Mouse (Mus musculus) neural tube, embryonic 12.5 days (tissue): Measurements from ENCODE around the gene Pfkp. TPM values are rescaled to one million over a fixed set of nuclear protein-coding genes. Genes with fewer than 3 reads are reported as not detected.

Experiments used
- ATAC-seq: fragments of 200-750 bp; cut with Nextera tagmentation; 2 replicates; pipeline ENCODE4 v1.8.0; 2017; ENCODE audit warnings: low read depth, mild to moderate bottlenecking, moderate TSS enrichment, moderate library complexity; ENCODE audit not compliant: low FRiP score
- H3K27ac ChIP-seq: fragments of 300-500 bp; sonication (generic); 2 replicates; pipeline ENCODE4 v1.5.1; 2016
- H3K27me3 ChIP-seq: fragments of 300-500 bp; sonication (generic); replicated peaks from 2 replicates; pipeline ENCODE4 v1.6.1; 2016; ENCODE audit warnings: mild to moderate bottlenecking
- H3K36me3 ChIP-seq: fragments of 300-500 bp; sonication (generic); 2 replicates; pipeline ENCODE4 v1.6.1; 2016; ENCODE audit warnings: mild to moderate bottlenecking
- H3K4me1 ChIP-seq: fragments of 300-500 bp; sonication (generic); 2 replicates; pipeline ENCODE4 v1.6.1; 2016
- H3K4me2 ChIP-seq: fragments of 300-500 bp; sonication (generic); replicated peaks from 2 replicates; pipeline ENCODE4 v1.6.1; 2016; ENCODE audit warnings: mild to moderate bottlenecking
- H3K4me3 ChIP-seq: fragments of 300-500 bp; sonication (generic); 2 replicates; pipeline ENCODE4 v1.5.1; 2016
- H3K9ac ChIP-seq: fragments of 300-500 bp; sonication (generic); 2 replicates; pipeline ENCODE4 v1.6.1; 2016; ENCODE audit warnings: mild to moderate bottlenecking
- H3K9me3 ChIP-seq: fragments of 300-500 bp; sonication (generic); 2 replicates; pipeline ENCODE4 v1.6.1; 2016; ENCODE audit warnings: mild to moderate bottlenecking
- WGBS: fragments of 180-500 bp; shearing (Covaris S2); methylation state at CpG from one replicate; pipeline ENCODE4 v1.1.7; 2016; 5-methylcytosine and 5-hydroxymethylcytosine counted together
- polyA plus RNA-seq: library from polyadenylated mRNA; unstranded; fragments of >200 nt; fragmentation: Nextera tagmentation; extraction: Ambion mirVana; gene quantifications from 2 replicates; pipeline ENCODE4 v1.2.1, GENCODE M21; 2016

Gene Pfkp
- polyA plus RNA-seq, 1 experiment from 2014 or later, result 105 TPM

DNA sequence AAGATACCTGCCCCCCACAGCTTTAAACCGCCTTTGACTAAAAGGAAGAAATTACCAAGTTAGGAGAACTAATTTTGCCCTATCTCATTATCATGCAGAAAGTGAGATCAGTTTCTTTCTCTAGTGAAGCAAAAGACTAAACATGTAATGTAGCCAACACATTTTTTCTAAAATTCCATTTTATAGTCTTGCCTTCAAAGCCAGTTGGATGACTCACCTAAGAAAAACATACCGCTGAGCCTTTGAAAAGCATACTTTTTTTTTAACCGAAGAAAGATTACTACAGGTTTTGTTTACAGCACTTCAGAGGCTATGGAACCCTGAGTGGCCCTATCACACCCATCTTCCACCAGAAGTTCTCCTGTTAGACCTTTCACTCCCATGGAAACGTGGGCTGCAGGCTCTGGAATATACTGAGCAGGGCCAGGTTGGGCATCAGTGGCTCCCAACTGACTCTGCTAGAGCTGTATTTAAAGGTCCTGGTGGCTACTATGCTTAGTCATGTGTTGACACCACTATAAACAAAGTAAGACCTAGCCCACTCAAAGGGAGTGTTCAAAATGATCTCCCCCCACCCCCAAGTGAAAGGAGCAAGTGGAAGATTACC, 22.0 kb downstream of the Pfkp start:
- H3K4me3 ChIP-seq, result no peak overlapping the region
- no peak for ATAC-seq
- WGBS, result 73% methylated on average over 4 of the region's 4 CpGs

GRCm38 (mm10) chr13:6625942-6626341, 22.6 kb downstream of the Pfkp start:
- H3K4me2 ChIP-seq, result no peak overlapping the region
- H3K4me1 ChIP-seq, result no peaks in the 10 kb centered on the region
- no peak overlapping the region for H3K9ac ChIP-seq
- 87% methylated on average over 3 of the region's 3 CpGs for WGBS
- H3K36me3 ChIP-seq, result no peaks in the 10 kb centered on the region
- no peak overlapping the region for H3K27ac ChIP-seq
- H3K27me3 ChIP-seq, result no peaks in the 10 kb centered on the region
- no peak overlapping the region for H3K4me3 ChIP-seq
- no peaks in the 10 kb centered on the region for H3K9me3 ChIP-seq
- ATAC-seq, result no peak

More for the DNA sequence above, 22.0 kb downstream of the Pfkp start:
- H3K36me3 ChIP-seq, result no peaks in the 10 kb centered on the region
- H3K4me1 ChIP-seq, result no peaks in the 10 kb centered on the region
- H3K27ac ChIP-seq, result no peak overlapping the region
- no peak overlapping the region for H3K9ac ChIP-seq
- no peak overlapping the region for H3K4me2 ChIP-seq
- H3K9me3 ChIP-seq, result no peaks in the 10 kb centered on the region
- no peaks in the 10 kb centered on the region for H3K27me3 ChIP-seq

DNA sequence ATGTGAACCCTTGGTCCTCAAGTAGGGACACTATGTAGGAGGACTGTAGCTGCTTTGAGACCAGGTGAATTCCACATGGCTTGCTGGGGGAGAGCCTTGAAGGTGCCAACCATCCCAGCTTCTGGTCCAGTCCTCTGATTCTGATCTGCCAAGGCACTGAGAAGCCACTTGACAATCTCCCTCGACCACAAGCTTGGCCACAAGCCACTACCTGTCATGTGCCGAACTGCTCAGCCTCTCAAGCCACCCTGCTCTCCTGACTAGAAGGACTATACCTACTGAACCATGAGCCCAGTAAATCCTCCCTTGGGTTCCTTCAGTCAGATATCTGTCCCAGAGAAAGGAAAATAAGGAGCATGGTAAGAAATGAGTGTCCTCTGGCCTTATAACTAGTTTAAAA, 24.0 kb downstream of the Pfkp start:
- WGBS, result 83% methylated on average over 2 of the region's 2 CpGs
- Histone ChIP-seq H3K27ac (no peak overlapping the region), H3K9ac (no peak overlapping the region), H3K36me3 (no peaks in the 10 kb centered on the region), H3K27me3 (no peaks in the 10 kb centered on the region), H3K4me2 (no peak overlapping the region), H3K9me3 (no peaks in the 10 kb centered on the region), H3K4me3 (no peak overlapping the region), H3K4me1 (no peaks in the 10 kb centered on the region)
- ATAC-seq, result no peak

GRCm38 (mm10) chr13:6624121-6624520, 24.5 kb downstream of the Pfkp start:
- no peaks in the 10 kb centered on the region for H3K9me3 ChIP-seq
- no peaks in the 10 kb centered on the region for H3K27me3 ChIP-seq
- no peaks in the 10 kb centered on the region for H3K4me1 ChIP-seq
- no peak overlapping the region for H3K27ac ChIP-seq
- H3K4me2 ChIP-seq, result no peak overlapping the region
- H3K4me3 ChIP-seq, result no peak overlapping the region
- no peak overlapping the region for H3K9ac ChIP-seq
- 83% methylated on average over 4 of the region's 4 CpGs for WGBS
- ATAC-seq, result no peak
- no peaks in the 10 kb centered on the region for H3K36me3 ChIP-seq

DNA sequence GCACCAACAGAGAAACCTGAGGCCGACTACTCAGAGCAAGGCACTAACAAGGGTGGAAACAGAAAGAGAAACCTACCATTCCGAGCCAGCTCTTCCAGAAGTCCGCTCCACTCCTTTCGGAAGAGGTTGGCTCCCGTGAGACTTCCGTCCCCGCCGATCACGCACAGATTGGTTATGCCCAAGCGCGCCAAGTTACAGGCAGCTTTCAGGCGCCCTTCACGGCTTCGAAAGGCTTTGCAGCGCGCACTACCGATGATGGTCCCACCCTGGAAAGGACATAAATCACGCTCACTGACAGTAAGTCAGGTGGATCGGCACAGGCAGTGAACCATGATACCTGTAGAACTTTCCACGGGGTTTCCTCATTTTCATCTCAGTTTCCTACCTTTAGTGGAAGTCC, 26.7 kb downstream of the Pfkp start:
- Histone ChIP-seq H3K4me3 (no peak overlapping the region), H3K9me3 (no peaks in the 10 kb centered on the region), H3K36me3 (no peaks in the 10 kb centered on the region), H3K27me3 (no peaks in the 10 kb centered on the region), H3K27ac (no peak overlapping the region), H3K9ac (no peak overlapping the region), H3K4me2 (no peak overlapping the region), H3K4me1 (no peaks in the 10 kb centered on the region)
- no peak for ATAC-seq
- 95% methylated on average over 20 of the region's 20 CpGs for WGBS

- 86% methylated on average over 3 of the region's 3 CpGs for WGBS
- Histone ChIP-seq H3K36me3 (no peaks in the 10 kb centered on the region), H3K27ac (no peak overlapping the region), H3K27me3 (no peaks in the 10 kb centered on the region), H3K4me1 (no peaks in the 10 kb centered on the region), H3K9ac (no peak overlapping the region), H3K4me2 (no peak overlapping the region), H3K9me3 (no peaks in the 10 kb centered on the region), H3K4me3 (no peak overlapping the region)
- ATAC-seq, result no peak
Measured at GRCm38 (mm10) chr13:6620250-6620649, 28.3 kb downstream of the Pfkp start.

DNA sequence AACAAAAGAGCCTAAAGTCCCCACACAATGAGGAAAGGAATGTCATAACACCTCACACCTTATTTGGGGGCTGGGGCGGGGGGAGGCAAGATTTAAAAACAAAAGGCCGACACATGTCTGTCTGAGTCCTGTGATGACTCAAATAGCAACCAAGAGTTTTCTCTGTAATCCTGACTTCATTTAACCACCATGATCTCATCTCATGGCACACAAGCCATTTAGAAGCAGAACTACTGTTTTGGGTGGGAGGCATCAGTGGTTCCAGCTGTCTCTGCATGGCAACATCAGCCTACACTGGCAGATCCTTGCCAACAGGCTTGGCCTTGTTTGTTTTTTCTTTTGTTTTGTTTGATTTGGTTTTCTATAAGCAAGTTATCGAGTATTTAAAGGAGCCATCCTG, 29.9 kb downstream of the Pfkp start:
- WGBS, result 95% methylated on average over 3 of the region's 3 CpGs
- H3K4me3 ChIP-seq, result no peak overlapping the region
- no peak for ATAC-seq

GRCm38 (mm10) chr13:6613690-6614445, 34.7 kb downstream of the Pfkp start:
- no peak for ATAC-seq
- Histone ChIP-seq H3K9me3 (no peaks in the 10 kb centered on the region), H3K4me3 (no peak overlapping the region), H3K27me3 (no peaks in the 10 kb centered on the region), H3K27ac (no peak overlapping the region), H3K9ac (no peak overlapping the region), H3K4me1 (no peaks in the 10 kb centered on the region), H3K4me2 (no peak overlapping the region), H3K36me3 (no peaks in the 10 kb centered on the region)
- 89% methylated on average over 5 of the region's 5 CpGs for WGBS

More for the DNA sequence above, 29.9 kb downstream of the Pfkp start:
- Histone ChIP-seq H3K4me1 (no peaks in the 10 kb centered on the region), H3K4me2 (no peak overlapping the region), H3K9ac (no peak overlapping the region), H3K9me3 (no peaks in the 10 kb centered on the region), H3K27me3 (no peaks in the 10 kb centered on the region), H3K36me3 (no peaks in the 10 kb centered on the region), H3K27ac (no peak overlapping the region)

GRCm38 (mm10) chr13:6602786-6603409, 45.7 kb downstream of the Pfkp start:
- H3K9ac ChIP-seq, result no peak overlapping the region
- no peaks in the 10 kb centered on the region for H3K36me3 ChIP-seq

DNA sequence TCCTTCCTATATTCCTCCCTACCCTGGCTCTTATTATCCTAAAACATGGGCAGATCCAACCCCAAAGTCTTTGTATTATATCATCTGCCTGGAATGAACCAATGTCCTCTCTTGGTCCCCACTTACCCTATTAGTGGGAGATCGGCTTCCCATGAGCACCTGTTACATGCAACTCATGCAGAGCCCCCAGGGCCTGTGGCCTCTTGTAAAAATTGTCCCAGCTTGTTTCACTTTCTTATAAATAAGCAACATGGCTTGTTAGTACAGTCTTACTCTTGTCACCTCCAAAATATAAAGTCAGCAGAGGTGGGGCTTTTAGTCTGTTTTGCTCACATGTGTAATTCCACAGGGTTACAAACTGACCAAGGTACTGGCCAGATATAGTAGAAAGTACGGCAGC, 46.9 kb downstream of the Pfkp start:
- H3K9ac ChIP-seq, result no peak overlapping the region
- no peaks in the 10 kb centered on the region for H3K9me3 ChIP-seq
- no peaks in the 10 kb centered on the region for H3K36me3 ChIP-seq
- no peak overlapping the region for H3K4me2 ChIP-seq
- no peaks in the 10 kb centered on the region for H3K4me1 ChIP-seq
- no peak for ATAC-seq
- H3K4me3 ChIP-seq, result no peak overlapping the region
- WGBS, result 94% methylated on average over 2 of the region's 2 CpGs
- H3K27ac ChIP-seq, result no peak overlapping the region
- H3K27me3 ChIP-seq, result no peaks in the 10 kb centered on the region

More at GRCm38 (mm10) chr13:6602786-6603409, 45.7 kb downstream of the Pfkp start:
- no peaks in the 10 kb centered on the region for H3K9me3 ChIP-seq
- H3K27me3 ChIP-seq, result no peaks in the 10 kb centered on the region
- no peak overlapping the region for H3K4me2 ChIP-seq
- H3K27ac ChIP-seq, result no peak overlapping the region
- ATAC-seq, result no peak
- H3K4me3 ChIP-seq, result no peak overlapping the region
- WGBS, result 89% methylated on average over 10 of the region's 10 CpGs
- no peaks in the 10 kb centered on the region for H3K4me1 ChIP-seq

DNA sequence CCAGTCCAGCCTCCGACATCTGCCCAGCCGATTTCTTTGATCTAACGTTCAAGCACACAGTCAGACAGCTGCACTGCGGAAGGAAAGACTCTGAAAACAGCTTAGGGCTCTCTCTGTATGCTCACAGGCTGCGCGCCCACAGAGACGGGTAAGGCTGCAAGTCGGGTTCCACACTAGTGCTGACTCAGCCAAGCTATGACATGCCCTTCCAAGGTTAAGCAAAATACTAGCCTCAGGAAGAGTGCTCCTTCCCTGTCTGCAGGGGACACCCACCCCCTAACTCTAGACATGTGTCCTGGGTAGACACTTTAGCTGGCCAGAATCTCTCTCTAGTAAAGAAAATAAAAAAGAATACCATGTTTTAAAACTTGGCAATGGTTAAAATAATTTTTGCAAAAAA, 48.0 kb downstream of the Pfkp start:
- Histone ChIP-seq H3K9me3 (no peaks in the 10 kb centered on the region), H3K27me3 (no peaks in the 10 kb centered on the region), H3K4me1 (no peaks in the 10 kb centered on the region), H3K4me3 (no peak overlapping the region), H3K27ac (no peak overlapping the region), H3K4me2 (no peak overlapping the region), H3K36me3 (no peaks in the 10 kb centered on the region), H3K9ac (no peak overlapping the region)
- WGBS, result 87% methylated on average over 8 of the region's 8 CpGs
- no peak for ATAC-seq

GRCm38 (mm10) chr13:6597801-6598200, 50.8 kb downstream of the Pfkp start:
- 89% methylated on average over 16 of the region's 16 CpGs for WGBS
- Histone ChIP-seq H3K27me3 (no peaks in the 10 kb centered on the region), H3K4me3 (no peak overlapping the region), H3K27ac (no peak overlapping the region), H3K4me2 (no peak overlapping the region), H3K9ac (no peak overlapping the region), H3K9me3 (no peaks in the 10 kb centered on the region), H3K36me3 (no peaks in the 10 kb centered on the region), H3K4me1 (no peaks in the 10 kb centered on the region)
- no peak for ATAC-seq
